Mouse (Mus musculus) left cerebral cortex, adult 2 months (tissue): Measurements from ENCODE around the gene Dyx1c1. TPM values are rescaled to one million over a fixed set of nuclear protein-coding genes. Genes with fewer than 3 reads are reported as not detected.
A peak's percentile ranks its signal among the peaks of the same experiment; 100 is the strongest.

Source experiments
- DNase-seq, 2 experiments: peaks; one replicate each; pipeline ENCODE4 v3.0.0; 2021 to 2022; ENCODE audit warnings: low spot score in 2 of 2, mixed read lengths in 1 of 2; ENCODE audit errors: extremely low spot score in 1 of 2
- H3K27ac ChIP-seq: fragments of 200-600 bp; 2 replicates; pipeline ENCODE4 v1.8.1; 2022
- H3K4me3 ChIP-seq: fragments of 200-600 bp; 2 replicates; pipeline ENCODE4 v1.8.1; 2022
- CTCF ChIP-seq: fragments of 200-600 bp; IDR thresholded peaks from 2 replicates; pipeline ENCODE4 v1.8.1; 2022; ENCODE audit warnings: antibody characterized with exemption, mild to moderate bottlenecking, moderate library complexity
- intact Hi-C: fragments of 180-260 bp; cut with DNase I; formaldehyde crosslinking; loops from one replicate; pipeline ENCODE4 v1.15.1; 2025
- total RNA-seq, 2 experiments: library from RNA; stranded (reverse); gene quantifications; 2 replicates each; pipeline ENCODE4 v1.2.3; 2021

Gene Dyx1c1
- total RNA-seq, 2 experiments from 2014 or later: 1.5 to 1.9 TPM

DNA sequence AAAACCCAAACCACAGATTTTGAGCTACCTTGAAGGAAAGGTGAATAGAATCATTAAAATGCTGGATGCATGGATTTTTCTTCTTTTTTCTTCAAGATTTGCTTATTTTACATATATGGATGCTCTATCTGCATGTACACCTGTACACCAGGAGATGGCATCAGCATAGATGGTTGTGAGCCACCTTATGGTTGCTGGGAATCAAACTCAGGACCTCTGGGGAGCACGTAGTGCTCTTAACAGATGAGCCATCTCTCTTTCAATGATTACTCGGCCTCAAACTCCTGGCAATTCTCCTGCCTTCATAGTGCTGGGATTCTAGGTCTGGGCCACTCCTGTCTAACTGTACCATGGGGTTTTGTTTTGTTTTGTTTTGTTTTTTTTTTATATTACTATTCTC is 24.5 kb downstream of the Dyx1c1 start:
- no peak for DNase-seq
- no peak overlapping the region for H3K4me3 ChIP-seq
- intact Hi-C loops: no loop called here
- no peak overlapping the region for H3K27ac ChIP-seq
- TF ChIP-seq CTCF: no peak; the same call in none of the 2 replicates

GRCm38 (mm10) chr9:72985250-72986220 is 26.9 kb downstream of the Dyx1c1 start, which contains the start of the genes Ccpg1os and Ccpg1:
Gene Ccpg1os, minus strand, starts transcription at chr9:72985382.
Gene Ccpg1, plus strand, starts transcription at chr9:72985429.
- TF ChIP-seq CTCF: no peak; the same call in 1 of the 2 replicates
- Histone ChIP-seq H3K27ac (peak within 1 kb of the TSS; percentile 98), H3K4me3 (peak within 1 kb of the TSS; percentile 97)
- peak; percentile 95 to 98 for DNase-seq
- intact Hi-C loops: no loop called here

DNA sequence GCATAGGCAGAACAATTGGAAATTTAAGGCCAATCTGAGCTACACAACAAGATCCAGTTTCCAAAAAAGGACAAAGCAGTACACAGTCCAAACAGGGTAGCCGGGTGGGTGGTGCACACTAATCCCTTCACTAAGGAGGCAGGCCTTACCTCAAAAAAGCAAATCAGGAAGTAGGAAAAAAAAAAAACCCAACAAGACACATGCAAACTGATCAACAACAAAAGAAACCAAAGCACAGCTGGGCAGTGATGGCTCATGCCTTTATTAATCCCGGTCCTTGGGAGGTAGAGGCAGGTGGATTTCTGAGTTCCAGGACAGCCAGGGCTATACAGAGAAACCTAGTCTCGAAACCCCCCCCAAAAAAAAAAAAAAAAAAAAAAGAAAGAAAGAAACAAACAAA is 29.1 kb downstream of the Dyx1c1 start:
- DNase-seq: no peak
- intact Hi-C loops: no loop called here
- Histone ChIP-seq H3K4me3 (no peak overlapping the region), H3K27ac (no peak overlapping the region)
- no peak for TF ChIP-seq CTCF

- Histone ChIP-seq H3K27ac (no peak overlapping the region), H3K4me3 (no peak overlapping the region)
- TF ChIP-seq CTCF: no peak
- DNase-seq: no peak
- intact Hi-C loops: no loop called here
Observed at GRCm38 (mm10) chr9:72988706-72989105, 30.1 kb downstream of the Dyx1c1 start.

DNA sequence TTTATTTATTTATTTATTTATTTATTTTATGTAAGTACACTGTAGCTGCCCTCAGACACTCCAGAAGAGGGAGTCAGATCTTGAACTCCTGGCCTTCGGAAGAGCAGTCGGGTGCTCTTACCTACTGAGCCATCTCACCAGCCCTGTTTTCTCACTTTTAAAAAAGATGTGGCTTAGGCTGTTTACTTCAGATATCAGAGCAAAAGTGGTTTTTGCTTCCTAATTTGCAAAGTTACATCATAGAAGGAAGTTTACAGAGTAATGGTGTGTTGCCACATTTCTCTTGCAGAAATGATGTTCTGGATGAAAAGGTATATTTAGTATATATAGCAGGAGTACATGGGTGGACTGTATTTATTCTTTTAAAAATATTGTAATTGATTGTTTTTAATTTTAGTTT is 32.8 kb downstream of the Dyx1c1 start:
- no peak for TF ChIP-seq CTCF
- Histone ChIP-seq H3K27ac (no peak overlapping the region), H3K4me3 (no peak overlapping the region)
- no peak for DNase-seq
- intact Hi-C loops: no loop called here

DNA sequence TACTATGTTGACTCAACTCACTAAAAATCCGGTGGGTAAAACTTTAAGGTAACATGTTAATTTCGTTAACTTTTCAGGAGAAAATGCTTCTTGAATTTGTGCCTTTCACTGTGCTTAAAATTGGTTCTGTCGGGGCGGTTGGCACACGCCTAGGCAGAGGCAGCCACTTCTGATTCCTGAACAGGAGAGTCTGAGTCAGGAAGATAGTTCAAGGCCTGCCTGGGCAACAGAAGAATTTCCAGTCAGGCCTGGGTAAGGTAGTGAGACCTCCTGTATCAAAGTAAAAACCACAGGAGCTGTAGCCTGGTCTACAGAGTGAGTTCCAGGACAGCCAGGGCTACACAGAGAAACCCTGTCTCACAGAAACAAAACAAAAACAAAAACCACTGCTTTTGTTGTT is 34.0 kb downstream of the Dyx1c1 start:
- Histone ChIP-seq H3K27ac (no peak overlapping the region), H3K4me3 (no peak overlapping the region)
- intact Hi-C loops: no loop called here
- DNase-seq: no peak
- TF ChIP-seq CTCF: no peak

- no peak for TF ChIP-seq CTCF
- intact Hi-C loops: no loop called here
- Histone ChIP-seq H3K27ac (no peak overlapping the region), H3K4me3 (no peak overlapping the region)
- DNase-seq: no peak
Observed at GRCm38 (mm10) chr9:72996167-72996566, 37.6 kb downstream of the Dyx1c1 start.

GRCm38 (mm10) chr9:72996806-72997205 is 38.2 kb downstream of the Dyx1c1 start:
- no peak for TF ChIP-seq CTCF
- H3K27ac ChIP-seq: no peak overlapping the region
- H3K4me3 ChIP-seq: no peak overlapping the region
- intact Hi-C loops: no loop called here
- DNase-seq: no peak

GRCm38 (mm10) chr9:73000487-73000886 is 41.9 kb downstream of the Dyx1c1 start:
- TF ChIP-seq CTCF: no peak; the same call in 1 of the 2 replicates
- Histone ChIP-seq H3K4me3 (no peak overlapping the region), H3K27ac (no peak overlapping the region)
- intact Hi-C loops: no loop called here
- DNase-seq: no peak

DNA sequence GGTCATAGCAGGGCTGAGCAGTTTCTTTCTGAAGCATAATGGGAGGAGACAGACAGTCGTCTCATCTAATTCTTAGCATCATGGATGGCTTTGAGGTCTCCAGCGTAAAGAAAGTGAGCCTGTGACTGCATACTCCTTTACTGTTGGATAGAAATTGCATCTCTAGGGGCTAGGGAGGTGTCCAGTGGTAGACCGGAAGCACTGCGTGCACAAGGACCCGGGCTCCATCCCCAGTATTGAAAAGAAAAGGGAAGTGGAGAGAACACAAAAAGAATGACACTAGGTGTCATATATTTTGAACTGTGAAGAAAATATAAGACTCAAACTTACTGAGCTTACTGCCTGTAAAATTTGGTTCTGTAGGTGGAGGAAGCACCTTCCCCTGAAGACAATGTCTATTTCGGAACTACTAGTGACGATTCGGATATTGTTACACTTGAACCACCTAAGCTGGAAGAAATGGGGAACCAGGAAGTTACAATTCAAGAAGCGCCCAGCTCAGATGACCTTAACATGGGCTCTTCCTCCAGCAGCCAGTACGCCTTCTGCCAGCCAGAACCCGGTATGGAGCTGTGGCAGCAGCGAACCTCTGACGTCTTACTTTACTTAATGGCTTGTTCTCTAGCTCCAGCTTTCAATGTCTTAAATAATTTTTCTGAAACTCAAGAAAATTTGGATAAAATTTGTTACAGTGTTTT is 42.9 kb downstream of the Dyx1c1 start:
- Histone ChIP-seq H3K4me3 (no peak overlapping the region), H3K27ac (no peak overlapping the region)
- TF ChIP-seq CTCF: no peak
- intact Hi-C loops: no loop called here
- no peak for DNase-seq

DNA sequence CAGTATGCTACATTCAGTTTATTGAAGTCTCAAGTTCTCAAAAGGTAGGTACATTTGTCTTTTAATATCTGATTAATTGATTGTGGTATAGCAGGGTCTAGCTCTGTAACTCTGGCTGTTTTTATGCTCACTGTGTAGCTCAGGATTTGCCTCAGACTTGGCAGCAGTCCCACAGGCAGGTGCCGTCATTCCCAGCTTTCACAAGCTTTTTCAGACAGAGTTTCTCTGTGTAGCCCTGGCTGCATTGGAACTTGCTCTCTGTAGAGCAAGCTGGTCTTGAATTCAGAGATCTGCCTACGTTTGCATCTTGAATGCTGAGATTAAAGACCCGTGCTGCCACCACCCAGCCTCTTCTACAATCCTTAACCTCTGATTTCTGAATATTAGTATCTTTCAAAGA is 43.6 kb downstream of the Dyx1c1 start:
- intact Hi-C loops: no loop called here
- no peak for TF ChIP-seq CTCF
- no peak overlapping the region for H3K4me3 ChIP-seq
- no peak overlapping the region for H3K27ac ChIP-seq
- DNase-seq: no peak

GRCm38 (mm10) chr9:73004076-73004475 is 45.5 kb downstream of the Dyx1c1 start:
- Histone ChIP-seq H3K27ac (no peak overlapping the region), H3K4me3 (no peak overlapping the region)
- intact Hi-C loops: no loop called here
- no peak for TF ChIP-seq CTCF
- DNase-seq: no peak
